19 mouse cellular contexts compared by ENCODE assay signal in genomic region chr7:138139766-138140165, GRCm38 (mm10).
DNase-seq lines count a peak whose midpoint lies in the region; ATAC-seq and TF ChIP-seq lines count a peak whose summit lies in the region.
"Had no signal": no experiment of that assay in that cellular context is flagged by ENCODE, and none has a peak within 500 bp of the region (broad histone marks: within the 10 kb centered on the region; RNA-seq: fewer than 3 reads in every experiment).

No protein-coding gene starts in this region.

- peak; percentile 37 for DNase-seq in forebrain, postnatal 0 days
- no peak for DNase-seq in forebrain, embryonic 10.5 days (ENCODE audit: extremely low spot score, low spot score)
- DNase-seq in layer of hippocampus, postnatal 10 days (ENCODE audit: low spot score in 2 of 2), result peak; percentile 28 to 39
- no peak for DNase-seq in layer of hippocampus, adult 9-10 months (ENCODE audit: low spot score)
- peak; percentile 8 for DNase-seq in brain, adult 2 months (ENCODE audit: low read depth, low spot score)
- DNase-seq in brain, embryonic 14.5 days (ENCODE audit: low read depth), result peak; percentile 15
- DNase-seq: adrenal gland, adult 8-10 months; adrenal gland, postnatal 36 days; cerebellum, adult 18-20 months; cerebellum, adult 9-11 months; gastrocnemius, postnatal 36 days; heart, adult 18-20 months; heart, postnatal 14 days had no signal

- TF ChIP-seq CTCF in forebrain, postnatal 0 days (IDR thresholded peaks at IDR 0.05; ENCODE audit: low read depth), result no peak
- TF ChIP-seq CTCF in brain, embryonic 14.5 days (IDR thresholded peaks at IDR 0.05; ENCODE audit: borderline replicate concordance, extremely low read depth, insufficient read depth, insufficient read length), result no peak

- no peaks in the 10 kb centered on the region for H3K4me1 ChIP-seq in forebrain, postnatal 0 days (ENCODE audit: insufficient read depth)
- no peaks in the 10 kb centered on the region for H3K4me1 ChIP-seq in forebrain, embryonic 10.5 days
- H3K4me1 ChIP-seq: embryonic facial prominence, embryonic 12.5 days; forebrain, embryonic 12.5 days; heart, embryonic 15.5 days had no signal

- H3K9ac ChIP-seq in forebrain, postnatal 0 days, result no peak overlapping the region
- H3K9ac ChIP-seq: embryonic facial prominence, embryonic 12.5 days; forebrain, embryonic 12.5 days; heart, embryonic 15.5 days; hindbrain, embryonic 14.5 days had no signal

- H3K27me3 ChIP-seq in forebrain, postnatal 0 days (ENCODE audit: insufficient read depth, low read length), result no peaks in the 10 kb centered on the region
- no peaks in the 10 kb centered on the region for H3K27me3 ChIP-seq in forebrain, embryonic 10.5 days (ENCODE audit: poor library complexity, severe bottlenecking)
- H3K27me3 ChIP-seq: embryonic facial prominence, embryonic 12.5 days; forebrain, embryonic 12.5 days; heart, embryonic 15.5 days had no signal

- H3K27ac ChIP-seq in forebrain, postnatal 0 days (ENCODE audit: low read depth, low read length), result no peak overlapping the region
- H3K27ac ChIP-seq in forebrain, embryonic 10.5 days, result no peak overlapping the region
- H3K27ac ChIP-seq: embryonic facial prominence, embryonic 12.5 days; forebrain, embryonic 12.5 days; heart, embryonic 15.5 days; hindbrain, embryonic 14.5 days had no signal

- ATAC-seq in forebrain, postnatal 0 days, result peak; percentile 47; the same call in 1 of the 2 replicates
- ATAC-seq: intestine, embryonic 16.5 days had no signal

- no peaks in the 10 kb centered on the region for H3K9me3 ChIP-seq in forebrain, postnatal 0 days (ENCODE audit: low read length)
- no peaks in the 10 kb centered on the region for H3K9me3 ChIP-seq in forebrain, embryonic 10.5 days
- H3K9me3 ChIP-seq: embryonic facial prominence, embryonic 12.5 days; forebrain, embryonic 12.5 days; heart, embryonic 15.5 days had no signal

- no peaks in the 10 kb centered on the region for H3K36me3 ChIP-seq in forebrain, postnatal 0 days (ENCODE audit: insufficient read depth)
- H3K36me3 ChIP-seq in forebrain, embryonic 10.5 days (replicated peaks), result no peaks in the 10 kb centered on the region
- H3K36me3 ChIP-seq: embryonic facial prominence, embryonic 12.5 days; forebrain, embryonic 12.5 days; heart, embryonic 15.5 days had no signal

- 57% methylated on average over 5 of the region's 5 CpGs for WGBS in forebrain, postnatal 0 days
- 90% methylated on average over 5 of the region's 5 CpGs for WGBS in forebrain, embryonic 10.5 days

- no peak for TF ChIP-seq POLR2A in brain, embryonic 14.5 days (IDR thresholded peaks at IDR 0.05; ENCODE audit: borderline replicate concordance, extremely low read depth, insufficient read depth, insufficient read length, poor library complexity, severe bottlenecking)

- H3K4me2 ChIP-seq in forebrain, postnatal 0 days (ENCODE audit: low read depth), result no peak overlapping the region
- H3K4me2 ChIP-seq: embryonic facial prominence, embryonic 12.5 days; forebrain, embryonic 12.5 days; heart, embryonic 11.5 days; heart, embryonic 15.5 days; hindbrain, embryonic 14.5 days had no signal

- no peak overlapping the region for H3K4me3 ChIP-seq in forebrain, postnatal 0 days (ENCODE audit: low read depth, low read length)
- no peak overlapping the region for H3K4me3 ChIP-seq in forebrain, embryonic 10.5 days
- H3K4me3 ChIP-seq: embryonic facial prominence, embryonic 12.5 days; forebrain, embryonic 12.5 days; heart, embryonic 15.5 days had no signal

Comparison
In these comparisons a context has a peak if more than half of its experiments do, and no peak if none do; other contexts are left out.
1. DNase-seq: peak in forebrain, postnatal 0 days (single experiment), layer of hippocampus, postnatal 10 days (2 of 2), brain, adult 2 months (single experiment) and brain, embryonic 14.5 days (single experiment); none in forebrain, embryonic 10.5 days (single experiment) and layer of hippocampus, adult 9-10 months (single experiment).